Mouse (Mus musculus) ES-Bruce4 (cell line): ENCODE measurements around the gene Dnajc12.

Experiments
- EP300 ChIP-seq: IDR thresholded peaks from 2 replicates; pipeline ENCODE4 v1.6.1; 2011; ENCODE audit warnings: low read depth, low read length; ENCODE audit not compliant: insufficient read depth
- POLR2A ChIP-seq: IDR thresholded peaks from one replicate; pipeline ENCODE4 v1.8.1; 2011; ENCODE audit warnings: low read length; ENCODE audit not compliant: insufficient read depth

- TF ChIP-seq POLR2A, result no peak
- no peak for TF ChIP-seq EP300
These were observed 37.5 kb upstream of the Dnajc12 start for GRCm38 (mm10) chr10:63344751-63345150.
